Mouse (Mus musculus) heart, postnatal 0 days (tissue): ENCODE measurements around the gene Dab1.

Experiments
- CTCF ChIP-seq: IDR thresholded peaks from 2 replicates; pipeline ENCODE4 v1.5.1; 2016; ENCODE audit warnings: antibody characterized with exemption, control low read depth, low read depth
- EP300 ChIP-seq: IDR thresholded peaks from 2 replicates; pipeline ENCODE4 v1.6.1; 2016; ENCODE audit warnings: antibody characterized with exemption, low read depth

- TF ChIP-seq CTCF (no peak), EP300 (no peak)
These were observed 1050.2 kb downstream of the Dab1 start for GRCm38 (mm10) chr4:104669406-104669805.
